Mouse (Mus musculus): ENCODE measurements around the gene Prune1.

The Prune1 gene

GRCm38 (mm10) chr3:95281216-95282126 lies at the start of gene Prune1, which contains the start of gene Mindy1:
TSS of gene Prune1 (minus strand) at chr3:95282076.
TSS of gene Mindy1 (plus strand) at chr3:95281345.
- peak; percentile 99 for DNase-seq

- no peak for DNase-seq
These were observed 49.7 kb upstream of the Prune1 start for GRCm38 (mm10) chr3:95331528-95331927.

- no peak for DNase-seq
These were observed 47.0 kb upstream of the Prune1 start for GRCm38 (mm10) chr3:95328803-95329404.

- DNase-seq, result no peak
These were observed 42.7 kb upstream of the Prune1 start for GRCm38 (mm10) chr3:95324454-95325144.

GRCm38 (mm10) chr3:95323429-95323828 lies 41.6 kb upstream of the Prune1 start:
- no peak for DNase-seq

GRCm38 (mm10) chr3:95319701-95320625 lies 38.1 kb upstream of the Prune1 start:
- DNase-seq, result no peak

- DNase-seq, result no peak
These were observed 37.2 kb upstream of the Prune1 start for GRCm38 (mm10) chr3:95319110-95319509.

GRCm38 (mm10) chr3:95318548-95318947 lies 36.7 kb upstream of the Prune1 start:
- DNase-seq, result peak; percentile 87 to 91

GRCm38 (mm10) chr3:95317414-95318080 lies 35.7 kb upstream of the Prune1 start:
- peak; percentile 83 to 85 for DNase-seq

GRCm38 (mm10) chr3:95315844-95316550 lies 34.1 kb upstream of the Prune1 start:
- no peak for DNase-seq

GRCm38 (mm10) chr3:95315094-95315843 lies 33.4 kb upstream of the Prune1 start:
- peak; percentile 89 to 90 for DNase-seq

- DNase-seq, result no peak
These were observed 32.7 kb upstream of the Prune1 start, which contains the start of gene Cers2 for GRCm38 (mm10) chr3:95314486-95315093. TSS of gene Cers2 (plus strand) at chr3:95314791.

- no peak for DNase-seq
These were observed 32.2 kb upstream of the Prune1 start for GRCm38 (mm10) chr3:95314075-95314474.

GRCm38 (mm10) chr3:95313476-95313875 lies 31.6 kb upstream of the Prune1 start:
- no peak for DNase-seq

- DNase-seq, result no peak
These were observed 30.7 kb upstream of the Prune1 start for GRCm38 (mm10) chr3:95312623-95313022.

GRCm38 (mm10) chr3:95310968-95311882 lies 29.3 kb upstream of the Prune1 start:
- DNase-seq, result peak; percentile 79 to 91

- no peak for DNase-seq
These were observed 28.6 kb upstream of the Prune1 start for GRCm38 (mm10) chr3:95310496-95310895.

- DNase-seq, result no peak
These were observed 25.2 kb upstream of the Prune1 start, which contains the start of gene Anxa9 for GRCm38 (mm10) chr3:95307100-95307499. TSS of gene Anxa9 (minus strand) at chr3:95307176.

All from kidney, adult 8-10 months (tissue).